Comparison of ENCODE assay signal across 8 mouse cellular contexts in the genomic region with DNA sequence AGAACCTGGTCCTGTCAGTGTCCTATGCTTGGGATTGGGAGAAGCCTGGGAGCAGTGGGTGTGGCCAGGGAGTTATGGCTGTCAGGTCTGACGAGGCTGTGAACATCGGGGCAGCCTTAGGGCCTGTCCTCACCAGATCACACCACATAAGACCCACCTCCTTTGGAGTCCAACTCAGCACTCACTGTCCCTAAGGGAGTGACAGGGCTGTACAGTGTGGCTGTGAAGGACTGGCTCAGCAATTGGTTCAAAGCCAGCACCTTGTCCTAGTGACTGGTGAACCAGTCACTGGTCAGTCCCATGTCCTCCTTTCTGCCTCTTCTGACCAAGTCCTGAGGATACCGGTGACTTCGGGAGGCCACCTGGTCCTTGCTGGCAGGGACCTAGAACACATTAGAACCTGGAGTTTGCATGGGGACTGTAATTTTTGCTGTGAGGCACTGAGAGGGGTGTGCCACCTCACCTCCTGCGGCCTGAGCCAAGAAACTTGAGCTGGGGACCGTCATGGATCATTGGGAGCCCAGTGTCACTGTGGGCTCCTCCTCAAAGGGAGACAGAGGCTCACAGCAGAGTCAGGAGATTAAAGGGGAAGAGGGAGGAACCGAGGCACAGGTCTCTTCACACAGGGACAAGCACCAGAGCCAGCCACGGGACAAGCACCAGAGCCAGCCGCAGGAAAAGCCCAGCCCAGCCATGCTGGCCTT. TPM values are rescaled to one million over a fixed set of nuclear protein-coding genes. Genes with fewer than 3 reads are reported as not detected.
A peak's percentile ranks its signal among the peaks of the same experiment; 100 is the strongest.
DNase-seq lines count a peak whose midpoint lies in the region; ATAC-seq and TF ChIP-seq lines count a peak whose summit lies in the region.

No protein-coding gene starts in this region.

- no peak for DNase-seq in hindbrain, embryonic 10.5 days (ENCODE audit: low spot score)
- no peak for DNase-seq in G1E (ENCODE audit: low spot score)
- DNase-seq in embryonic facial prominence, embryonic 14.5 days (ENCODE audit: low spot score), result no peak
- DNase-seq in left cerebral cortex, adult 8-10 months (ENCODE audit: low spot score in 2 of 2), result no peak
- no peak for DNase-seq in yolk sac, embryonic 10.5 days (ENCODE audit: low spot score)
- no peak for DNase-seq in lung, postnatal 25 days (ENCODE audit: low spot score)

- no peaks in the 10 kb centered on the region for H3K27me3 ChIP-seq in hindbrain, embryonic 10.5 days (ENCODE audit: insufficient read depth, poor library complexity, severe bottlenecking)
- H3K27me3 ChIP-seq in hindbrain, embryonic 16.5 days (replicated peaks; ENCODE audit: control insufficient read depth, insufficient read depth, low read length), result no peaks in the 10 kb centered on the region
- no peaks in the 10 kb centered on the region for H3K27me3 ChIP-seq in G1E (ENCODE audit: insufficient read depth, low read length)
- H3K27me3 ChIP-seq in embryonic facial prominence, embryonic 14.5 days (replicated peaks; ENCODE audit: control insufficient read depth, insufficient read depth, low read length), result no peaks in the 10 kb centered on the region
- H3K27me3 ChIP-seq in liver, embryonic 12.5 days (replicated peaks), result no peaks in the 10 kb centered on the region

- no peak overlapping the region for H3K9ac ChIP-seq in hindbrain, embryonic 16.5 days (ENCODE audit: low read depth, low read length)
- peak overlapping the region; percentile 25; the same call in 1 of the 2 replicates for H3K9ac ChIP-seq in embryonic facial prominence, embryonic 14.5 days (ENCODE audit: low read depth, low read length)
- peak overlapping the region; percentile 19 for H3K9ac ChIP-seq in liver, embryonic 12.5 days

- TF ChIP-seq CTCF in G1E (IDR thresholded peaks at IDR 0.05; ENCODE audit: low read depth, low read length), result no peak

- H3K4me3 ChIP-seq in hindbrain, embryonic 10.5 days, result no peak overlapping the region
- no peak overlapping the region for H3K4me3 ChIP-seq in hindbrain, embryonic 16.5 days (ENCODE audit: low read length)
- H3K4me3 ChIP-seq in G1E (ENCODE audit: low read depth, low read length), result peak overlapping the region; percentile 87; the same call in 1 of the 2 replicates
- no peak overlapping the region for H3K4me3 ChIP-seq in embryonic facial prominence, embryonic 14.5 days (ENCODE audit: low read depth, low read length)
- H3K4me3 ChIP-seq in liver, embryonic 12.5 days, result no peak overlapping the region

- H3K4me1 ChIP-seq in hindbrain, embryonic 10.5 days (replicated peaks), result peaks cover 48% of the 10 kb centered on the region
- H3K4me1 ChIP-seq in hindbrain, embryonic 16.5 days (ENCODE audit: control insufficient read depth, insufficient read depth, low read depth, low read length), result peaks cover 27% of the 10 kb centered on the region
- peaks cover 69% of the 10 kb centered on the region for H3K4me1 ChIP-seq in G1E (ENCODE audit: insufficient read depth, low read depth, low read length)
- H3K4me1 ChIP-seq in embryonic facial prominence, embryonic 14.5 days (ENCODE audit: control insufficient read depth, insufficient read depth, low read length), result peaks cover 26% of the 10 kb centered on the region
- peaks cover 63% of the 10 kb centered on the region for H3K4me1 ChIP-seq in liver, embryonic 12.5 days

- no peaks in the 10 kb centered on the region for H3K9me3 ChIP-seq in hindbrain, embryonic 10.5 days
- H3K9me3 ChIP-seq in hindbrain, embryonic 16.5 days (ENCODE audit: control insufficient read depth, low read length), result no peaks in the 10 kb centered on the region
- H3K9me3 ChIP-seq in G1E (replicated peaks), result no peaks in the 10 kb centered on the region
- H3K9me3 ChIP-seq in embryonic facial prominence, embryonic 14.5 days (ENCODE audit: control insufficient read depth, low read length), result no peaks in the 10 kb centered on the region
- H3K9me3 ChIP-seq in liver, embryonic 12.5 days (replicated peaks), result no peaks in the 10 kb centered on the region

- H3K4me2 ChIP-seq in hindbrain, embryonic 16.5 days (ENCODE audit: low read length), result no peak overlapping the region
- H3K4me2 ChIP-seq in embryonic facial prominence, embryonic 14.5 days (ENCODE audit: low read depth, low read length), result no peak overlapping the region
- 0 out of 2 replicates have a peak overlapping the region, but pooled peaks have one; percentile 92 for H3K4me2 ChIP-seq in liver, embryonic 12.5 days

- peak overlapping the region; percentile 96 for H3K27ac ChIP-seq in hindbrain, embryonic 10.5 days
- no peak overlapping the region; the same call in none of the 2 replicates for H3K27ac ChIP-seq in hindbrain, embryonic 16.5 days (ENCODE audit: low read depth, low read length)
- peak overlapping the region; percentile 28; the same call in 1 of the 2 replicates for H3K27ac ChIP-seq in embryonic facial prominence, embryonic 14.5 days (replicated peaks; ENCODE audit: low read depth, low read length)
- peak overlapping the region; percentile 100 for H3K27ac ChIP-seq in liver, embryonic 12.5 days

- no peak for ATAC-seq in hindbrain, embryonic 16.5 days
- no peak for ATAC-seq in G1E (ENCODE audit: extremely low read depth, insufficient number of reproducible peaks, low FRiP score, poor library complexity, severe bottlenecking)
- ATAC-seq in embryonic facial prominence, embryonic 14.5 days (ENCODE audit: low read depth), result no peak
- ATAC-seq in liver, embryonic 12.5 days, result no peak

- peaks cover 14% of the 10 kb centered on the region for H3K36me3 ChIP-seq in hindbrain, embryonic 10.5 days
- H3K36me3 ChIP-seq in hindbrain, embryonic 16.5 days (ENCODE audit: control insufficient read depth, insufficient read depth, low read length), result peaks cover 5% of the 10 kb centered on the region; the same call in 1 of the 2 replicates
- peaks cover 34% of the 10 kb centered on the region for H3K36me3 ChIP-seq in G1E (replicated peaks)
- H3K36me3 ChIP-seq in embryonic facial prominence, embryonic 14.5 days (ENCODE audit: control insufficient read depth, insufficient read depth, low read length), result peaks cover 8% of the 10 kb centered on the region; the same call in 1 of the 2 replicates
- H3K36me3 ChIP-seq in liver, embryonic 12.5 days, result peaks cover 16% of the 10 kb centered on the region; the same call in 1 of the 2 replicates

- WGBS in hindbrain, embryonic 10.5 days, result 64% methylated on average over 9 of the region's 9 CpGs
- 69% methylated on average over 9 of the region's 9 CpGs for WGBS in hindbrain, embryonic 16.5 days
- 63% methylated on average over 9 of the region's 9 CpGs for WGBS in embryonic facial prominence, embryonic 14.5 days
- 57% methylated on average over 9 of the region's 9 CpGs for WGBS in liver, embryonic 12.5 days (ENCODE audit: insufficient replicate concordance)

RNA-seq across cellular contexts. Expression of a gene that starts 1.8 kb away (rescaled TPM):
- 93.2 and 97.8 TPM in 2 replicates for polyA plus RNA-seq in hindbrain, embryonic 10.5 days (2016; fragmentation: Nextera tagmentation; extraction: Ambion mirVana)
- polyA plus RNA-seq in hindbrain, embryonic 16.5 days (2015; fragmentation: Nextera tagmentation; extraction: Ambion mirVana), result 35.6 and 55.7 TPM in 2 replicates
- total RNA-seq in G1E (2014; fragmentation: Nextera tagmentation) (127 and 140 TPM in 2 replicates), G1E (2017) (70.4 and 72.2 TPM in 2 replicates)
- polyA plus RNA-seq in G1E (2012), result 455 and 521 TPM in 2 replicates
- polyA plus RNA-seq in embryonic facial prominence, embryonic 14.5 days (2014; fragmentation: Nextera tagmentation; extraction: Ambion mirVana), result 84.6 and 86.7 TPM in 2 replicates
- polyA plus RNA-seq in liver, embryonic 12.5 days (2016; fragmentation: Nextera tagmentation; extraction: Ambion mirVana), result 124 and 125 TPM in 2 replicates
- 10 to 100 TPM; 36.0 to 47.0 (median 40.9) TPM for total RNA-seq in left cerebral cortex, adult 8-10 months (2022)

RNA-seq across cellular contexts. Expression of a gene that starts 22.1 kb away (rescaled TPM):
- polyA plus RNA-seq in hindbrain, embryonic 10.5 days (2016; fragmentation: Nextera tagmentation; extraction: Ambion mirVana), result 68.8 and 77.2 TPM in 2 replicates
- polyA plus RNA-seq in hindbrain, embryonic 16.5 days (2015; fragmentation: Nextera tagmentation; extraction: Ambion mirVana), result 56.9 and 59.5 TPM in 2 replicates
- 44.4 and 52.8 TPM in 2 replicates for total RNA-seq in G1E (2014; fragmentation: Nextera tagmentation)
- 53.8 and 61.8 TPM in 2 replicates for total RNA-seq in G1E (2017)
- 45.8 and 54.2 TPM in 2 replicates for polyA plus RNA-seq in G1E (2012)
- 31.2 and 37.0 TPM in 2 replicates for polyA plus RNA-seq in embryonic facial prominence, embryonic 14.5 days (2014; fragmentation: Nextera tagmentation; extraction: Ambion mirVana)
- polyA plus RNA-seq in liver, embryonic 12.5 days (2016; fragmentation: Nextera tagmentation; extraction: Ambion mirVana), result 43.9 and 45.3 TPM in 2 replicates
- total RNA-seq in left cerebral cortex, adult 8-10 months (2022), result 10 to 100 TPM; 12.0 to 17.6 (median 14.8) TPM

RNA-seq across cellular contexts. Expression of a gene that starts 22.3 kb away (rescaled TPM):
- polyA plus RNA-seq in hindbrain, embryonic 10.5 days (2016; fragmentation: Nextera tagmentation; extraction: Ambion mirVana), result 13.7 and 18.7 TPM in 2 replicates
- polyA plus RNA-seq in hindbrain, embryonic 16.5 days (2015; fragmentation: Nextera tagmentation; extraction: Ambion mirVana), result 43.7 and 50.4 TPM in 2 replicates
- total RNA-seq in G1E (2014; fragmentation: Nextera tagmentation) (2.3 and 7.4 TPM in 2 replicates), G1E (2017) (5.9 and 10.3 TPM in 2 replicates)
- polyA plus RNA-seq in G1E (2012), result 7.5 and 8.2 TPM in 2 replicates
- 10.3 and 14.4 TPM in 2 replicates for polyA plus RNA-seq in embryonic facial prominence, embryonic 14.5 days (2014; fragmentation: Nextera tagmentation; extraction: Ambion mirVana)
- polyA plus RNA-seq in liver, embryonic 12.5 days (2016; fragmentation: Nextera tagmentation; extraction: Ambion mirVana), result 10.1 and 10.6 TPM in 2 replicates
- total RNA-seq in left cerebral cortex, adult 8-10 months (2022), result 10 to 100 TPM; 44.2 to 67.8 (median 57.0) TPM

RNA-seq across cellular contexts. Expression of a gene that starts 22.8 kb away (rescaled TPM):
- polyA plus RNA-seq in hindbrain, embryonic 10.5 days (2016; fragmentation: Nextera tagmentation; extraction: Ambion mirVana), result 77.0 and 77.1 TPM in 2 replicates
- 21.2 and 83.2 TPM in 2 replicates for polyA plus RNA-seq in hindbrain, embryonic 16.5 days (2015; fragmentation: Nextera tagmentation; extraction: Ambion mirVana)
- total RNA-seq in G1E (2014; fragmentation: Nextera tagmentation) (11.1 and 19.7 TPM in 2 replicates), G1E (2017) (17.9 and 19.2 TPM in 2 replicates)
- 96.3 and 102 TPM in 2 replicates for polyA plus RNA-seq in G1E (2012)
- polyA plus RNA-seq in embryonic facial prominence, embryonic 14.5 days (2014; fragmentation: Nextera tagmentation; extraction: Ambion mirVana), result 71.6 and 81.2 TPM in 2 replicates
- 26.0 and 27.3 TPM in 2 replicates for polyA plus RNA-seq in liver, embryonic 12.5 days (2016; fragmentation: Nextera tagmentation; extraction: Ambion mirVana)
- 10 to 100 TPM; 88.6 to 97.6 (median 94.5) TPM for total RNA-seq in left cerebral cortex, adult 8-10 months (2022)

RNA-seq across cellular contexts. Expression of a gene that starts 57.1 kb away (rescaled TPM):
- 169 and 180 TPM in 2 replicates for polyA plus RNA-seq in hindbrain, embryonic 10.5 days (2016; fragmentation: Nextera tagmentation; extraction: Ambion mirVana)
- 24.9 and 77.7 TPM in 2 replicates for polyA plus RNA-seq in hindbrain, embryonic 16.5 days (2015; fragmentation: Nextera tagmentation; extraction: Ambion mirVana)
- 91.3 and 110 TPM in 2 replicates for total RNA-seq in G1E (2014; fragmentation: Nextera tagmentation)
- total RNA-seq in G1E (2017), result 189 and 193 TPM in 2 replicates
- polyA plus RNA-seq in G1E (2012), result 470 and 513 TPM in 2 replicates
- 104 and 125 TPM in 2 replicates for polyA plus RNA-seq in embryonic facial prominence, embryonic 14.5 days (2014; fragmentation: Nextera tagmentation; extraction: Ambion mirVana)
- 106 TPM in 2 replicates for polyA plus RNA-seq in liver, embryonic 12.5 days (2016; fragmentation: Nextera tagmentation; extraction: Ambion mirVana)
- 100 to 1,000 TPM; 214 to 250 (median 240) TPM for total RNA-seq in left cerebral cortex, adult 8-10 months (2022)
